Mouse (Mus musculus): ENCODE results near the gene Fam120a. TPM values are rescaled to one million over a fixed set of nuclear protein-coding genes. Genes with fewer than 3 reads are reported as not detected.

The Fam120a gene
- polyA plus RNA-seq, 1 experiment = 76.9 TPM

DNA sequence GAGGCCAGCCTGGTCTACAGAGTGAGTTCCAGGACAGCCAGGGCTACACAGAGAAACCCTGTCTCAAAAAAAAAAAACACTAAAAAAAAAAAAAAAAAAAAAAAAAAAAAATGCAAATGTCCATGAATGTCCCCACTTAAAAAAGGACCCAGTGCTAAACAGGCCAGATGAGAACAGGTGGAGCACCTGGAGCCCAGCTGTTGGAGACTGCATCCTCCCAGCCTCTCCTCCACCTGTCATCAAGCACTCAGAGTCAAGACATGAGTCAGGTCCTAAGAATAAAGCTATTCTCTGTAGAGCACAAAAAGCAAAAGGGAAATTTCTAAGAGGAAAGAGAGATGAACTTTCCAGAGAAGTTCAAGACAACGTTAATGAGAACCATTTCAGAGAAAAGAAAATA lies 23.2 kb downstream of the Fam120a start:
- H3K4me2 ChIP-seq (ENCODE audit: low read depth) = no peak overlapping the region
- H3K79me2 ChIP-seq (ENCODE audit: control insufficient read depth, insufficient read depth) = peaks cover 82% of the 10 kb centered on the region
- H3K4me3 ChIP-seq = no peak overlapping the region
- no peaks in the 10 kb centered on the region for H3K27me3 ChIP-seq (ENCODE audit: control insufficient read depth, insufficient read depth, insufficient read length)
- peaks cover 30% of the 10 kb centered on the region for H3K36me3 ChIP-seq (ENCODE audit: control insufficient read depth, insufficient read depth)
- TF ChIP-seq E2F4 (IDR thresholded peaks at IDR 0.05; ENCODE audit: insufficient read depth) (no peak), MYOG (IDR thresholded peaks at IDR 0.05; ENCODE audit: control insufficient read depth in 1 of 3, insufficient read depth in 1 of 3, insufficient read length in 2 of 3, low read depth in 2 of 3) (peak in 2 of 3 experiments; percentile 71 to 77), TCF12 (IDR thresholded peaks at IDR 0.05; ENCODE audit: insufficient read depth, poor library complexity, severe bottlenecking) (peak; percentile 66), SRF (IDR thresholded peaks at IDR 0.05; ENCODE audit: control insufficient read depth, insufficient read length, low read depth) (no peak), MYOD1 (IDR thresholded peaks at IDR 0.05; ENCODE audit: control insufficient read depth in 1 of 3, insufficient read length in 2 of 3, low read depth in 2 of 3) (peak; percentile 53 to 87 (median 54)), USF1 (IDR thresholded peaks at IDR 0.05; ENCODE audit: low read depth) (no peak), TCF3 (IDR thresholded peaks at IDR 0.05; ENCODE audit: insufficient read length, low read depth) (peak; percentile 62)
- H3ac ChIP-seq (ENCODE audit: control insufficient read depth, insufficient read length) = no peak overlapping the region

- no peaks in the 10 kb centered on the region for H3K27me3 ChIP-seq (ENCODE audit: control insufficient read depth, insufficient read depth, insufficient read length)
- no peak overlapping the region for H3ac ChIP-seq (ENCODE audit: control insufficient read depth, insufficient read length)
- TF ChIP-seq SRF (IDR thresholded peaks at IDR 0.05; ENCODE audit: control insufficient read depth, insufficient read length, low read depth) (no peak), USF1 (IDR thresholded peaks at IDR 0.05; ENCODE audit: low read depth) (no peak), MYOD1 (IDR thresholded peaks at IDR 0.05; ENCODE audit: control insufficient read depth in 1 of 3, insufficient read length in 2 of 3, low read depth in 2 of 3) (no peak), CEBPB (IDR thresholded peaks at IDR 0.05; ENCODE audit: insufficient read depth, poor library complexity, severe bottlenecking) (no peak), MYOG (IDR thresholded peaks at IDR 0.05; ENCODE audit: control insufficient read depth in 1 of 3, insufficient read depth in 1 of 3, insufficient read length in 2 of 3, low read depth in 2 of 3) (no peak), TCF12 (IDR thresholded peaks at IDR 0.05; ENCODE audit: insufficient read depth, poor library complexity, severe bottlenecking) (no peak), MAX (IDR thresholded peaks at IDR 0.05; ENCODE audit: low read depth) (no peak), TCF3 (IDR thresholded peaks at IDR 0.05; ENCODE audit: insufficient read length, low read depth) (no peak)
- peaks cover 35% of the 10 kb centered on the region for H3K36me3 ChIP-seq (ENCODE audit: control insufficient read depth, insufficient read depth)
- no peak overlapping the region for H3K4me3 ChIP-seq
- H3K4me2 ChIP-seq (ENCODE audit: low read depth) = no peak overlapping the region
- peaks cover 80% of the 10 kb centered on the region for H3K79me2 ChIP-seq (ENCODE audit: control insufficient read depth, insufficient read depth)
Measured at GRCm38 (mm10) chr13:48942471-48942870, 25.3 kb downstream of the Fam120a start.

- no peaks in the 10 kb centered on the region for H3K27me3 ChIP-seq (ENCODE audit: control insufficient read depth, insufficient read depth, insufficient read length)
- H3K4me3 ChIP-seq = no peak overlapping the region
- H3K4me2 ChIP-seq (ENCODE audit: low read depth) = no peak overlapping the region
- peaks cover 28% of the 10 kb centered on the region for H3K36me3 ChIP-seq (ENCODE audit: control insufficient read depth, insufficient read depth)
- TF ChIP-seq USF1 (IDR thresholded peaks at IDR 0.05; ENCODE audit: low read depth) (no peak), MAX (IDR thresholded peaks at IDR 0.05; ENCODE audit: low read depth) (no peak), E2F4 (IDR thresholded peaks at IDR 0.05; ENCODE audit: insufficient read depth) (no peak)
- H3K79me2 ChIP-seq (ENCODE audit: control insufficient read depth, insufficient read depth) = peaks cover 80% of the 10 kb centered on the region
- no peak overlapping the region for H3ac ChIP-seq (ENCODE audit: control insufficient read depth, insufficient read length)
Measured at GRCm38 (mm10) chr13:48941773-48942172, 26.0 kb downstream of the Fam120a start.

DNA sequence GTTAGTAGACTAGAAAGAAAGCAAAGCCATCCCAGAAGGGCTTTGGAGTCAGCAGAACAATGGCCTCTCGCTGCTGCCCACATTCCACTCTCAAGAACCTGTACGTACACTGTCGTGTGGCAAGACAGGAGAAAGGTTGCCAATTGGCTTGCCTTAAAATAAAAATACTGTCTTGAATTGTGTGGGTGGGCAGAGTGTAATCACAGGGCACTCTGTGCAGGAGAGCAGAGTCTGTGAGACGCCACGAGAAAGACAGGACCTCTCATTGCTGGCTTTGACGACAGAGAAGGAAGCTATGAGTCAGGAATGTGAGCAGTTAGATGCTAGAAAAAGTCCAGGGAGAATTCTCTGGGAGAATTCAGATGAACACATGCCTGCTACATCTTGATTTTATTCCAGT lies 33.2 kb downstream of the Fam120a start:
- Histone ChIP-seq H3K4me3 (no peak overlapping the region), H3ac (ENCODE audit: control insufficient read depth, insufficient read length) (no peak overlapping the region), H3K79me2 (ENCODE audit: control insufficient read depth, insufficient read depth) (peaks cover 66% of the 10 kb centered on the region), H3K27me3 (ENCODE audit: control insufficient read depth, insufficient read depth, insufficient read length) (no peaks in the 10 kb centered on the region), H3K36me3 (ENCODE audit: control insufficient read depth, insufficient read depth) (peaks cover 28% of the 10 kb centered on the region), H3K4me2 (ENCODE audit: low read depth) (no peak overlapping the region)
- TF ChIP-seq MYOG (IDR thresholded peaks at IDR 0.05; ENCODE audit: control insufficient read depth in 1 of 3, insufficient read depth in 1 of 3, insufficient read length in 2 of 3, low read depth in 2 of 3) (no peak), TCF12 (IDR thresholded peaks at IDR 0.05; ENCODE audit: insufficient read depth, poor library complexity, severe bottlenecking) (no peak), E2F4 (IDR thresholded peaks at IDR 0.05; ENCODE audit: insufficient read depth) (no peak), REST (IDR thresholded peaks at IDR 0.05; ENCODE audit: insufficient read depth, insufficient read length) (no peak)

DNA sequence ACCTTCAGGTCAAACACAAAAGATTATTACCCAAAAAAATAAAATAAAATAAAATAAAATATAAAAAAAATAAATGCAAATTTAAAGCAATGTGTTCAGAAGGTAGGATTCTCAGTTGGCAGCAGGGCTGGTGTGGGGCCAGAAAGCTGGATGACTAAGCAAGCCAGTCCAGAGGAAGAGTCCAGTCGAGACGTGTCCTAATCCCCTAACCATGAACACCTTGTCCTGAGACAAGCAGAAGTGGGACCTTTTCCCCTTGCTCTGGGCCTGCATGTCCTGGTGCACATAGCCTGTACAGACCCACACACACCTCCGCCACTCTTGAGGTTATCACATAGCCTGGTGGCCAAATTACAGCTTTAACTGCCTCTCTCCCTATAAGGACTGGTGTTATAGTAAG lies 35.1 kb downstream of the Fam120a start:
- TF ChIP-seq MYOG (IDR thresholded peaks at IDR 0.05; ENCODE audit: control insufficient read depth in 1 of 3, insufficient read depth in 1 of 3, insufficient read length in 2 of 3, low read depth in 2 of 3) = no peak
- TF ChIP-seq POLR2AphosphoS2 (IDR thresholded peaks at IDR 0.05; ENCODE audit: insufficient read length, low read depth) = no peak
- TF ChIP-seq USF1 (IDR thresholded peaks at IDR 0.05; ENCODE audit: low read depth) = no peak
- TF ChIP-seq TCF3 (IDR thresholded peaks at IDR 0.05; ENCODE audit: insufficient read length, low read depth) = no peak
- TF ChIP-seq MYOD1 (IDR thresholded peaks at IDR 0.05; ENCODE audit: control insufficient read depth in 1 of 3, insufficient read length in 2 of 3, low read depth in 2 of 3) = no peak
- no peak for TF ChIP-seq SRF (IDR thresholded peaks at IDR 0.05; ENCODE audit: control insufficient read depth, insufficient read length, low read depth)
- no peak for TF ChIP-seq REST (IDR thresholded peaks at IDR 0.05; ENCODE audit: insufficient read depth, insufficient read length)
- TF ChIP-seq MAX (IDR thresholded peaks at IDR 0.05; ENCODE audit: low read depth) = no peak
- no peak for TF ChIP-seq CEBPB (IDR thresholded peaks at IDR 0.05; ENCODE audit: insufficient read depth, poor library complexity, severe bottlenecking)
- no peak for TF ChIP-seq E2F4 (IDR thresholded peaks at IDR 0.05; ENCODE audit: insufficient read depth)
- no peak for TF ChIP-seq TCF12 (IDR thresholded peaks at IDR 0.05; ENCODE audit: insufficient read depth, poor library complexity, severe bottlenecking)
- TF ChIP-seq POLR2A (IDR thresholded peaks at IDR 0.05; ENCODE audit: insufficient read length, low read depth) = no peak
- Histone ChIP-seq H3K27me3 (ENCODE audit: control insufficient read depth, insufficient read depth, insufficient read length) (no peaks in the 10 kb centered on the region), H3K79me2 (ENCODE audit: control insufficient read depth, insufficient read depth) (peaks cover 50% of the 10 kb centered on the region), H3K4me3 (no peak overlapping the region), H3K4me2 (ENCODE audit: low read depth) (no peak overlapping the region), H3ac (ENCODE audit: control insufficient read depth, insufficient read length) (no peak overlapping the region), H3K36me3 (ENCODE audit: control insufficient read depth, insufficient read depth) (peaks cover 19% of the 10 kb centered on the region)

Data from myocyte (in vitro differentiated cells).